Mouse (Mus musculus): ENCODE data around the gene Tmem52b. TPM values are rescaled to one million over a fixed set of nuclear protein-coding genes. Genes with fewer than 3 reads are reported as not detected.
A peak's percentile ranks its signal among the peaks of the same experiment; 100 is the strongest.

Gene Tmem52b
- polyA plus RNA-seq, 1 experiment from 2014 or later = not detected

- Histone ChIP-seq H3K9me3 (replicated peaks) (no peaks in the 10 kb centered on the region), H3K27ac (no peak overlapping the region)
- WGBS = 86% methylated on average over 4 of the region's 4 CpGs
These were observed 23.4 kb downstream of the Tmem52b start for GRCm38 (mm10) chr6:129535723-129536122.

GRCm38 (mm10) chr6:129538555-129538954, 26.2 kb downstream of the Tmem52b start:
- WGBS = 85% methylated on average over 6 of the region's 6 CpGs
- Histone ChIP-seq H3K27me3 (ENCODE audit: low read depth, poor library complexity, severe bottlenecking) (no peaks in the 10 kb centered on the region), H3K36me3 (peaks cover 41% of the 10 kb centered on the region), H3K27ac (no peak overlapping the region), H3K9me3 (replicated peaks) (no peaks in the 10 kb centered on the region), H3K4me1 (peaks cover 10% of the 10 kb centered on the region), H3K4me3 (no peak overlapping the region)
- no peak for DNase-seq (ENCODE audit: low spot score)

More at GRCm38 (mm10) chr6:129535723-129536122, 23.4 kb downstream of the Tmem52b start:
- no peak for DNase-seq (ENCODE audit: low spot score)
- H3K36me3 ChIP-seq = peaks cover 28% of the 10 kb centered on the region
- no peaks in the 10 kb centered on the region for H3K27me3 ChIP-seq (ENCODE audit: low read depth, poor library complexity, severe bottlenecking)
- peaks cover 16% of the 10 kb centered on the region for H3K4me1 ChIP-seq
- H3K4me3 ChIP-seq = no peak overlapping the region

GRCm38 (mm10) chr6:129541931-129542330, 29.6 kb downstream of the Tmem52b start:
- Histone ChIP-seq H3K4me1 (no peaks in the 10 kb centered on the region), H3K4me3 (no peak overlapping the region), H3K36me3 (peaks cover 41% of the 10 kb centered on the region), H3K9me3 (replicated peaks) (no peaks in the 10 kb centered on the region), H3K27me3 (ENCODE audit: low read depth, poor library complexity, severe bottlenecking) (no peaks in the 10 kb centered on the region), H3K27ac (no peak overlapping the region)
- 86% methylated on average over 9 of the region's 9 CpGs for whole genome bisulfite sequencing
- DNase-seq (ENCODE audit: low spot score) = no peak

GRCm38 (mm10) chr6:129542540-129542939, 30.2 kb downstream of the Tmem52b start:
- WGBS = 97% methylated on average over 3 of the region's 3 CpGs
- H3K27ac ChIP-seq = no peak overlapping the region
- H3K9me3 ChIP-seq (replicated peaks) = no peaks in the 10 kb centered on the region
- DNase-seq (ENCODE audit: low spot score) = no peak
- peaks cover 41% of the 10 kb centered on the region for H3K36me3 ChIP-seq
- H3K4me3 ChIP-seq = no peak overlapping the region
- no peaks in the 10 kb centered on the region for H3K27me3 ChIP-seq (ENCODE audit: low read depth, poor library complexity, severe bottlenecking)
- H3K4me1 ChIP-seq = no peaks in the 10 kb centered on the region

GRCm38 (mm10) chr6:129543709-129544606, 31.6 kb downstream of the Tmem52b start:
- no peak overlapping the region for H3K27ac ChIP-seq
- 73% methylated on average over 6 of the region's 6 CpGs for whole genome bisulfite sequencing
- peak; percentile 53 for DNase-seq (ENCODE audit: low spot score)
- no peaks in the 10 kb centered on the region for H3K9me3 ChIP-seq (replicated peaks)
- H3K27me3 ChIP-seq (ENCODE audit: low read depth, poor library complexity, severe bottlenecking) = no peaks in the 10 kb centered on the region
- H3K36me3 ChIP-seq = peaks cover 31% of the 10 kb centered on the region
- H3K4me1 ChIP-seq = no peaks in the 10 kb centered on the region
- no peak overlapping the region for H3K4me3 ChIP-seq

- no peak for DNase-seq (ENCODE audit: low spot score)
- Histone ChIP-seq H3K4me1 (no peaks in the 10 kb centered on the region), H3K4me3 (no peak overlapping the region), H3K36me3 (no peaks in the 10 kb centered on the region), H3K9me3 (replicated peaks) (no peaks in the 10 kb centered on the region), H3K27ac (no peak overlapping the region), H3K27me3 (ENCODE audit: low read depth, poor library complexity, severe bottlenecking) (no peaks in the 10 kb centered on the region)
- 90% methylated on average over 2 of the region's 2 CpGs for WGBS
These were observed 34.9 kb downstream of the Tmem52b start for GRCm38 (mm10) chr6:129547277-129547676.

GRCm38 (mm10) chr6:129548009-129548408, 35.7 kb downstream of the Tmem52b start:
- Histone ChIP-seq H3K4me1 (no peaks in the 10 kb centered on the region), H3K27me3 (ENCODE audit: low read depth, poor library complexity, severe bottlenecking) (no peaks in the 10 kb centered on the region), H3K27ac (no peak overlapping the region), H3K36me3 (no peaks in the 10 kb centered on the region), H3K4me3 (no peak overlapping the region), H3K9me3 (replicated peaks) (no peaks in the 10 kb centered on the region)
- WGBS = 81% methylated on average over 3 of the region's 3 CpGs
- no peak for DNase-seq (ENCODE audit: low spot score)

GRCm38 (mm10) chr6:129557298-129558023, 45.1 kb downstream of the Tmem52b start:
- no peak for DNase-seq (ENCODE audit: low spot score)

GRCm38 (mm10) chr6:129558946-129559640, 46.7 kb downstream of the Tmem52b start:
- H3K27me3 ChIP-seq (ENCODE audit: low read depth, poor library complexity, severe bottlenecking) = no peaks in the 10 kb centered on the region
- DNase-seq (ENCODE audit: low spot score) = peak; percentile 79
- no peaks in the 10 kb centered on the region for H3K36me3 ChIP-seq
- 27% methylated on average over 12 of the region's 12 CpGs for WGBS
- H3K9me3 ChIP-seq (replicated peaks) = no peaks in the 10 kb centered on the region
- no peaks in the 10 kb centered on the region for H3K4me1 ChIP-seq
- no peak overlapping the region for H3K4me3 ChIP-seq
- H3K27ac ChIP-seq = no peak overlapping the region

More at GRCm38 (mm10) chr6:129557298-129558023, 45.1 kb downstream of the Tmem52b start:
- Histone ChIP-seq H3K4me1 (no peaks in the 10 kb centered on the region), H3K27ac (no peak overlapping the region), H3K4me3 (no peak overlapping the region), H3K9me3 (replicated peaks) (no peaks in the 10 kb centered on the region), H3K27me3 (ENCODE audit: low read depth, poor library complexity, severe bottlenecking) (no peaks in the 10 kb centered on the region), H3K36me3 (no peaks in the 10 kb centered on the region)

GRCm38 (mm10) chr6:129559641-129560027, 47.3 kb downstream of the Tmem52b start:
- no peaks in the 10 kb centered on the region for H3K4me1 ChIP-seq
- no peaks in the 10 kb centered on the region for H3K9me3 ChIP-seq (replicated peaks)
- no peaks in the 10 kb centered on the region for H3K36me3 ChIP-seq
- DNase-seq (ENCODE audit: low spot score) = no peak
- no peak overlapping the region for H3K4me3 ChIP-seq
- H3K27me3 ChIP-seq (ENCODE audit: low read depth, poor library complexity, severe bottlenecking) = no peaks in the 10 kb centered on the region
- no peak overlapping the region for H3K27ac ChIP-seq
- WGBS = 51% methylated on average over 4 of the region's 4 CpGs

GRCm38 (mm10) chr6:129565257-129565656, 52.9 kb downstream of the Tmem52b start:
- Histone ChIP-seq H3K27ac (no peak overlapping the region), H3K4me3 (no peak overlapping the region), H3K27me3 (ENCODE audit: low read depth, poor library complexity, severe bottlenecking) (no peaks in the 10 kb centered on the region), H3K4me1 (no peaks in the 10 kb centered on the region), H3K36me3 (no peaks in the 10 kb centered on the region), H3K9me3 (replicated peaks) (no peaks in the 10 kb centered on the region)
- no peak for DNase-seq (ENCODE audit: low spot score)
- WGBS = 82% methylated on average over 2 of the region's 2 CpGs

Data from limb, embryonic 10.5 days (tissue).